Mouse (Mus musculus): ENCODE measurements around the gene Dok1. TPM values are rescaled to one million over a fixed set of nuclear protein-coding genes. Genes with fewer than 3 reads are reported as not detected.

The Dok1 gene
- polyA plus RNA-seq, 1 experiment from 2014 or later = 2.1 TPM

DNA sequence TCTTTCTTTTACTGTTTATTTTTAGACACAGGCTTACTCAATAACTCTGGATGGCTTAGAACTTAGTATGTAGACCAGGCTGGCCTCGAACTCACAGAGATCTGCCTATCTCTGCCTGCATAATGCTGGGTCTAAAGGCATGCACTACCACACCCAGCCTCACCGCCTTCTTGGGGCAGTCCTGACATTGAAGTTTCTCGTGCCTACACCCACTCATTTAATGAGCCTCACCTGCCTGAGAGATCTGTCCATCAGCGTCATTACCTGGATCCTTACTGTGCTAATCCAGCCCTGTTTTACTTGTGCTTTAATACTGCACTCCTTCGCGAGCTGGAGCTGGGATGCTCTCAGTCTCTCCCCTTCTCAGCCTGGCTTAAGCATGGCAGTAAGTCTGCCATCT, 21.5 kb downstream of the Dok1 start:
- no peaks in the 10 kb centered on the region for H3K9me3 ChIP-seq (ENCODE audit: control insufficient read depth, low read length)
- no peak overlapping the region for H3K4me3 ChIP-seq (replicated peaks; ENCODE audit: low read length)
- no peaks in the 10 kb centered on the region for H3K36me3 ChIP-seq (ENCODE audit: control insufficient read depth, insufficient read depth)
- WGBS = 71% methylated on average over 6 of the region's 6 CpGs
- no peak overlapping the region for H3K27ac ChIP-seq (ENCODE audit: low read length)
- ATAC-seq = no peak
- no peak overlapping the region for H3K9ac ChIP-seq (replicated peaks; ENCODE audit: low read depth, low read length)
- no peaks in the 10 kb centered on the region for H3K27me3 ChIP-seq (replicated peaks; ENCODE audit: control insufficient read depth, insufficient read depth, low read length)
- no peak overlapping the region for H3K4me2 ChIP-seq (ENCODE audit: low read length)
- no peaks in the 10 kb centered on the region for H3K4me1 ChIP-seq (replicated peaks; ENCODE audit: control insufficient read depth, insufficient read depth, low read length)

DNA sequence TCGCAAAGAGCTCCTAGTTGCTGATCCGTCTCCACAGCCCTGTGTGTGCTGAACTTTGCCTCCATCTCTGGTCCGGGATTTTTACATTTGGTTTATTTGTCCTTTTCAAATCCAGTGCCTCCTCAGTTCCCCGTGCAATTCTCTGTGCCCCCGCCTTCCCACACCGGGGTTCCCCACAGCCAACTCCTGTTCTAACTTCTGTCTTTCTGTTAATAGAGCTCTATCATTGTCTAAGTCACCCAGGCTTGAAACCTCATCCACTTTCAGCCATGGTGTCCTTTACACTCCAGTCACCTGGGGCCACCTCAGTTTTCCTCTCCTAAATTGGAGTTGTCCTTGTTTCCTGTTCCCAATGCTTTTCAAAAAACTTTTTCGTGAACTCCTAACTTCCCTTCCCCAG, 22.0 kb downstream of the Dok1 start:
- Histone ChIP-seq H3K27me3 (replicated peaks; ENCODE audit: control insufficient read depth, insufficient read depth, low read length) (no peaks in the 10 kb centered on the region), H3K27ac (ENCODE audit: low read length) (no peak overlapping the region), H3K4me3 (replicated peaks; ENCODE audit: low read length) (no peak overlapping the region), H3K36me3 (ENCODE audit: control insufficient read depth, insufficient read depth) (no peaks in the 10 kb centered on the region), H3K4me2 (ENCODE audit: low read length) (no peak overlapping the region), H3K9ac (replicated peaks; ENCODE audit: low read depth, low read length) (no peak overlapping the region), H3K9me3 (ENCODE audit: control insufficient read depth, low read length) (no peaks in the 10 kb centered on the region), H3K4me1 (replicated peaks; ENCODE audit: control insufficient read depth, insufficient read depth, low read length) (no peaks in the 10 kb centered on the region)
- 90% methylated on average over 7 of the region's 7 CpGs for WGBS
- ATAC-seq = no peak

DNA sequence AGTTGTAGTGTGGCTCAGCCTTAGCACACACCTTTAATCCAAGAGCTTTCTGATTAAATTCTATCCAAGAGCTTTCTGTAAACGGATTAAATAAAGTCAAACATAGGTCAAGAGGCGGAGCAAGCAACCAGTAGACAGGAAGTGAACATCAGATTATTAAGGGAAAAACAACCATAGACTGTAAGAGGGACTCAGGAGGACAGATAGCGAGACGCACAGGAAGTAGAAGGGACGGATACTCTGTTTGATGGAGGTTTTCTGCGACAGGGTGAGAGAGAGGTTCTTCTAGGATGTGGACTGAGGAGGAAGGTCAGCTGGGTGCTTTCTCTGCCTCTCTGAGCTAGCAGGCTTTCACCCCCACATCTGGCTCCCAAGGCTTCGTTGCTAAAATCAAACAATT, 23.3 kb downstream of the Dok1 start:
- H3K4me3 ChIP-seq (replicated peaks; ENCODE audit: low read length) = no peak overlapping the region
- no peaks in the 10 kb centered on the region for H3K4me1 ChIP-seq (replicated peaks; ENCODE audit: control insufficient read depth, insufficient read depth, low read length)
- no peaks in the 10 kb centered on the region for H3K9me3 ChIP-seq (ENCODE audit: control insufficient read depth, low read length)
- H3K27ac ChIP-seq (ENCODE audit: low read length) = no peak overlapping the region
- 69% methylated on average over 7 of the region's 7 CpGs for WGBS
- H3K4me2 ChIP-seq (ENCODE audit: low read length) = no peak overlapping the region
- H3K9ac ChIP-seq (replicated peaks; ENCODE audit: low read depth, low read length) = no peak overlapping the region
- H3K27me3 ChIP-seq (replicated peaks; ENCODE audit: control insufficient read depth, insufficient read depth, low read length) = no peaks in the 10 kb centered on the region
- no peaks in the 10 kb centered on the region for H3K36me3 ChIP-seq (ENCODE audit: control insufficient read depth, insufficient read depth)
- no peak for ATAC-seq

DNA sequence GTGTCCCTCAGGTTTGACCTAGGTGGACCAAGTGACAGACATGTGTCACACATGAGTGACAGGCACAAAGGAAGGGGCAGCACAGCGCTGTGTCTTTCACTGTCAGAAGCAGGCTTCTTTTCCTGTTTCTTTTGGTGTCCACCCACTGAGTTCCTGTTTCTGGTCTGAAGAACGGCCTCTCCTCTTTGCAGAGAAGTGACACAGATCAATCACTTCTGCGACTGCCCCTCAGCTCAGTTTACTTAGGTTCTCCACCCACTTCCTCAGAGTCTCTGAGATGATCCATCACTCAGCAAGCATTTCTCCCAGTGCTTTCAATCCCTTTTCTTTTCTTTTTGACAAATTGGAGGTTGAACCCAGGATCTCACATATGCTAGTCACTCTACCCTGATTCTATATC, 24.6 kb downstream of the Dok1 start:
- H3K4me1 ChIP-seq (replicated peaks; ENCODE audit: control insufficient read depth, insufficient read depth, low read length) = no peaks in the 10 kb centered on the region
- H3K4me3 ChIP-seq (replicated peaks; ENCODE audit: low read length) = no peak overlapping the region
- no peak overlapping the region for H3K4me2 ChIP-seq (ENCODE audit: low read length)
- H3K36me3 ChIP-seq (ENCODE audit: control insufficient read depth, insufficient read depth) = no peaks in the 10 kb centered on the region
- no peak for ATAC-seq
- WGBS = 84% methylated on average over 3 of the region's 3 CpGs
- H3K27me3 ChIP-seq (replicated peaks; ENCODE audit: control insufficient read depth, insufficient read depth, low read length) = no peaks in the 10 kb centered on the region
- no peak overlapping the region for H3K9ac ChIP-seq (replicated peaks; ENCODE audit: low read depth, low read length)
- no peaks in the 10 kb centered on the region for H3K9me3 ChIP-seq (ENCODE audit: control insufficient read depth, low read length)
- no peak overlapping the region for H3K27ac ChIP-seq (ENCODE audit: low read length)

DNA sequence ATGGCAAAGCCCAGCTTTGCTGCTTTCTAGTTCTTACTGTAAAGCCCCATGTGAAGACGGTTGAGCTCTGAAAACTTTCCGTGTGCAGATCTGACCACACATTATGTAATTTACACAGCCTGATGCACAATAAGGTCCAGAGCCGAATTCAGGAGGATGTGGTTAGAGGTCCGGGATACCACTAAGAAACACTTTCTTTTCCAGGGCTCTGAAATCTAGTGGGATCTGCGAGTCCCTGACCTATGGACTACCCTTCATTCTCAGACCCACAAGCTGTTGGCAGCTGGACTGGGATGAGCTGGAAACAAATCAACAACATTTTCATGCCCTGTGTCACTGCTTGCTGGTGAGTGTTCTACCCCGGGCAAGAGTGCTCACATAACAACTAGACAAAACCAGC, 27.2 kb downstream of the Dok1 start:
- no peak for ATAC-seq
- Histone ChIP-seq H3K36me3 (ENCODE audit: control insufficient read depth, insufficient read depth) (no peaks in the 10 kb centered on the region), H3K4me1 (replicated peaks; ENCODE audit: control insufficient read depth, insufficient read depth, low read length) (no peaks in the 10 kb centered on the region), H3K9me3 (ENCODE audit: control insufficient read depth, low read length) (no peaks in the 10 kb centered on the region), H3K27me3 (replicated peaks; ENCODE audit: control insufficient read depth, insufficient read depth, low read length) (no peaks in the 10 kb centered on the region), H3K9ac (replicated peaks; ENCODE audit: low read depth, low read length) (no peak overlapping the region), H3K27ac (ENCODE audit: low read length) (no peak overlapping the region), H3K4me3 (replicated peaks; ENCODE audit: low read length) (no peak overlapping the region), H3K4me2 (ENCODE audit: low read length) (no peak overlapping the region)
- 85% methylated on average over 6 of the region's 6 CpGs for WGBS

DNA sequence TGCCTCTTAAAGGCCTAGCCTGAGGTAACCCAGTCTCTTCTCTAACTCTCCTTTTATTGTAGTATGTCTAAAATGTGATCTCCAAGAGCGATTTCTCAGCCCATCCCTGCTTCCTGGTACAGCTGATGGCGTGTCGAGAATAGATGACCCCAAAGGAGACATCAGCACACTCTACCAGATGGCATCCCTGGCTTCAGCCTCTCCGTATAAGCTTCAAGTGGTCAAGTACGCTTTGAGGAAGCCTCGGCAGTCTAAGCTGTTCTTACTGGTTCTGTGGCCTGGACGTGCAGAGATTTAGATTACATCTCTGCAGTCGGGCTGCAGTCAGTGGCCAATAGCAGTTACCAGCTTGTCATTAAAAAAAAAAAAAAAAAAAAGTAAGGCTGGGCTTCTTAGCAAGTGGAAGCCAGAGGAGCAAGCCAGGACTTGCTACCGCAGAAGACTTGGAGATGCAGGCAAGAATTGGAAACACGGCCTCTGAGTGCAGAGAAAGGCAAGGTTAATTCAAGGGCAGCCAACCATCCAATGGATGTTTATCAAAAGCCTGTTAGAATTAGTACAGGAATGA, 27.7 kb downstream of the Dok1 start:
- ATAC-seq = no peak
- 90% methylated on average over 10 of the region's 10 CpGs for whole genome bisulfite sequencing
- no peaks in the 10 kb centered on the region for H3K4me1 ChIP-seq (replicated peaks; ENCODE audit: control insufficient read depth, insufficient read depth, low read length)

DNA sequence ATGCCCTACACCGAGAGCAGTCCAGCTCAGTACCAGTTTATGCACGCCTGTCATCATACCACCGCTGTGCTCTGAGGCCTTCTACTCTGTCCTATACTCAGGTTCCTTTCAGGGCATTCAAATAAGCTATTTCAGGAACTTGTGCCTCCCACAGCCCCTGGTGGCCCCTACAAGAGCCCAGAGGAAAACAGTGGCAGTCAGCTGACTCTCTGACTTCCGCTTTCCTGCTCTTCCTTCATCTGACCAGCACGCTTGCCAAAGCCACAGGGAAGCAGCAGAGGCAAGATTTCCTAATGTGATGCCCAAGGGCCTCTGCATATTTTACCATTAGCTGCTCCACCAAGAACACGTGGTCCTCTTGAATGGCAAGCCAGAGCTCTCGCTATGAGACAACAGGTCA, 28.4 kb downstream of the Dok1 start:
- no peak overlapping the region for H3K4me2 ChIP-seq (ENCODE audit: low read length)
- WGBS = 56% methylated on average over 7 of the region's 7 CpGs

More for the DNA sequence above, 27.7 kb downstream of the Dok1 start:
- no peaks in the 10 kb centered on the region for H3K27me3 ChIP-seq (replicated peaks; ENCODE audit: control insufficient read depth, insufficient read depth, low read length)
- no peak overlapping the region for H3K27ac ChIP-seq (ENCODE audit: low read length)
- no peaks in the 10 kb centered on the region for H3K9me3 ChIP-seq (ENCODE audit: control insufficient read depth, low read length)
- H3K4me3 ChIP-seq (replicated peaks; ENCODE audit: low read length) = no peak overlapping the region
- no peak overlapping the region for H3K9ac ChIP-seq (replicated peaks; ENCODE audit: low read depth, low read length)
- H3K4me2 ChIP-seq (ENCODE audit: low read length) = no peak overlapping the region
- H3K36me3 ChIP-seq (ENCODE audit: control insufficient read depth, insufficient read depth) = no peaks in the 10 kb centered on the region

DNA sequence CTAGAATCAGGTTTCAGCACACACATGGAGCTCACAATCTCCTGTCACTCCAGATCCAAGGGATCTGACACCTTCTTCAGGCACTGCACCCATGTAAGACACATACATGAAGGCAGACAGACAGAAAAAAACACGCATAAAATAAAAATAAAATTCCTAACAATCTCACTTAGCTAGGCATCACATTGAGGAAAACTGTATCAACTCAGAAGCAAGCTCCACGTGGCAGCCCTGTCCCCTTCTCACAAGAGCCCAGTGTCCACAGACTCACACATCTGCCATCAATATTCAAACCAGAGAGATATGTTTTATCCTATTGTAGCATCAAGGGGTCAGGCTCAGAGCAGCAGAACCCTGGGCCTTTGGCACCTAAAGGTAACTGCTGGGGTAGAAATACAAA, 29.0 kb downstream of the Dok1 start:
- 77% methylated on average over 2 of the region's 2 CpGs for WGBS
- Histone ChIP-seq H3K27ac (ENCODE audit: low read length) (no peak overlapping the region), H3K4me3 (replicated peaks; ENCODE audit: low read length) (no peak overlapping the region), H3K4me1 (replicated peaks; ENCODE audit: control insufficient read depth, insufficient read depth, low read length) (no peaks in the 10 kb centered on the region), H3K36me3 (ENCODE audit: control insufficient read depth, insufficient read depth) (no peaks in the 10 kb centered on the region), H3K9ac (replicated peaks; ENCODE audit: low read depth, low read length) (no peak overlapping the region), H3K27me3 (replicated peaks; ENCODE audit: control insufficient read depth, insufficient read depth, low read length) (no peaks in the 10 kb centered on the region), H3K9me3 (ENCODE audit: control insufficient read depth, low read length) (no peaks in the 10 kb centered on the region), H3K4me2 (ENCODE audit: low read length) (no peak overlapping the region)
- no peak for ATAC-seq

More for the DNA sequence above, 28.4 kb downstream of the Dok1 start:
- no peaks in the 10 kb centered on the region for H3K27me3 ChIP-seq (replicated peaks; ENCODE audit: control insufficient read depth, insufficient read depth, low read length)
- no peak for ATAC-seq
- no peak overlapping the region for H3K9ac ChIP-seq (replicated peaks; ENCODE audit: low read depth, low read length)
- H3K4me3 ChIP-seq (replicated peaks; ENCODE audit: low read length) = no peak overlapping the region
- no peak overlapping the region for H3K27ac ChIP-seq (ENCODE audit: low read length)
- no peaks in the 10 kb centered on the region for H3K4me1 ChIP-seq (replicated peaks; ENCODE audit: control insufficient read depth, insufficient read depth, low read length)
- H3K36me3 ChIP-seq (ENCODE audit: control insufficient read depth, insufficient read depth) = no peaks in the 10 kb centered on the region
- H3K9me3 ChIP-seq (ENCODE audit: control insufficient read depth, low read length) = no peaks in the 10 kb centered on the region

DNA sequence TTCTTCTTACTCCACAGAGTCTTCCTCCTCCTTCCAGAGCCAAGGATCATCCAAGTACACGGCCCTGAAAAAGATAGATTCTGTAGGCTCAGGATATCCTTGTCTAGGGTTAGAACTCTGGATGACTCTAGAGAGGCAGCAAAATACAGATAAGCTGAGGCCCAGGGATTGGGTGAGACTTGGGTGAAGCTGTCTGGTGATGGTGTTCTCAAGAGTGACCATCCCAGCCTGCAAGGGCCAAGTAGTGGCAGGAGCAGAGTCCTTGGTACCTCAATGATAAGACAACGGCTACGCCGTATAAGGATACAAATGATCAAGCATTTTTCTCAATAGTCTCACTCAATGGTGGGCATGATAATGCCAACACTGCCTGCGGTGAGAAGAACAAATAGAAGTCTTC, 29.4 kb downstream of the Dok1 start:
- ATAC-seq = no peak
- Histone ChIP-seq H3K27me3 (replicated peaks; ENCODE audit: control insufficient read depth, insufficient read depth, low read length) (no peaks in the 10 kb centered on the region), H3K9ac (replicated peaks; ENCODE audit: low read depth, low read length) (no peak overlapping the region), H3K27ac (ENCODE audit: low read length) (no peak overlapping the region), H3K9me3 (ENCODE audit: control insufficient read depth, low read length) (no peaks in the 10 kb centered on the region), H3K36me3 (ENCODE audit: control insufficient read depth, insufficient read depth) (no peaks in the 10 kb centered on the region), H3K4me2 (ENCODE audit: low read length) (no peak overlapping the region), H3K4me1 (replicated peaks; ENCODE audit: control insufficient read depth, insufficient read depth, low read length) (no peaks in the 10 kb centered on the region), H3K4me3 (replicated peaks; ENCODE audit: low read length) (no peak overlapping the region)
- 90% methylated on average over 5 of the region's 5 CpGs for WGBS

DNA sequence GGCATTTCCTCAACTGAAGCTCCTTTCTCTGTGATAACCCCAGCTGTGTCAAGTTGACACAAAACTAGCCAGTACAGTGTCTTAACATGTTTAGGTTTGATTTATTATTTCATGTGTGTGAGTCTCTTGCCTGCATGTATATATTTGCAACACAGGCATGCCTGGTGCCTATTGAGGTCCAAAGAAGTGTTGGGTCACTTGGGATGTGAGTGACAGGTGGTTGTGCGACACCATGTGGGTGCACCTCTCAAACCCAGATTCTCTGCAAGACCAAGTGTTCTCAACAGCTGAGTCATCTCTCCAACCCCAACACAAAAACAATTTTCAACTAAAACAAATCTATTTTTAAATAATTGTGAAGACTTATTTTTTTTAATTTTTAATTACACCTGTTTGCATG, 30.2 kb downstream of the Dok1 start:
- Histone ChIP-seq H3K4me1 (replicated peaks; ENCODE audit: control insufficient read depth, insufficient read depth, low read length) (no peaks in the 10 kb centered on the region), H3K9me3 (ENCODE audit: control insufficient read depth, low read length) (no peaks in the 10 kb centered on the region), H3K4me2 (ENCODE audit: low read length) (no peak overlapping the region), H3K4me3 (replicated peaks; ENCODE audit: low read length) (no peak overlapping the region), H3K9ac (replicated peaks; ENCODE audit: low read depth, low read length) (no peak overlapping the region), H3K27me3 (replicated peaks; ENCODE audit: control insufficient read depth, insufficient read depth, low read length) (no peaks in the 10 kb centered on the region), H3K27ac (ENCODE audit: low read length) (no peak overlapping the region), H3K36me3 (ENCODE audit: control insufficient read depth, insufficient read depth) (no peaks in the 10 kb centered on the region)
- 96% methylated on average over 1 of the region's 1 CpGs for WGBS
- no peak for ATAC-seq

All from forebrain, embryonic 16.5 days (tissue).